Mouse (Mus musculus) kidney, postnatal 0 days (tissue): ENCODE data around the gene Cd9. TPM values are rescaled to one million over a fixed set of nuclear protein-coding genes. Genes with fewer than 3 reads are reported as not detected.
A peak's percentile ranks its signal among the peaks of the same experiment; 100 is the strongest.

Experiments used
- ATAC-seq: fragments of 200-750 bp; cut with Nextera tagmentation; replicated peaks from 2 replicates; pipeline ENCODE4 v1.8.0; 2017; ENCODE audit warnings: low read depth, moderate number of reproducible peaks, moderate TSS enrichment, moderate library complexity; ENCODE audit not compliant: low FRiP score
- DNase-seq: peaks from one replicate; pipeline ENCODE4 v3.0.0-alpha.2; 2016; ENCODE audit warnings: low spot score
- H3K27ac ChIP-seq: fragments of 300-500 bp; sonication (generic); 2 replicates; pipeline ENCODE4 v1.5.1; 2014; ENCODE audit warnings: mild to moderate bottlenecking
- H3K27me3 ChIP-seq: fragments of 300-500 bp; sonication (generic); 2 replicates; pipeline ENCODE4 v1.6.1; 2014; ENCODE audit warnings: low read length, mixed read lengths; ENCODE audit not compliant: insufficient read depth
- H3K36me3 ChIP-seq: fragments of 300-500 bp; sonication (generic); 2 replicates; pipeline ENCODE4 v1.6.1; 2014; ENCODE audit warnings: low read length, mixed read lengths; ENCODE audit not compliant: insufficient read depth
- H3K4me1 ChIP-seq: fragments of 300-500 bp; sonication (generic); replicated peaks from 2 replicates; pipeline ENCODE4 v1.6.1; 2014; ENCODE audit warnings: antibody characterized with exemption, low read length, mixed read lengths; ENCODE audit not compliant: insufficient read depth
- H3K4me2 ChIP-seq: fragments of 300-500 bp; sonication (generic); 2 replicates; pipeline ENCODE4 v1.6.1; 2014; ENCODE audit warnings: mild to moderate bottlenecking, low read length, moderate library complexity, mixed read lengths
- H3K4me3 ChIP-seq: fragments of 300-500 bp; sonication (generic); replicated peaks from 2 replicates; pipeline ENCODE4 v1.5.1; 2014; ENCODE audit warnings: low read depth, low read length
- H3K9ac ChIP-seq: fragments of 300-500 bp; sonication (generic); 2 replicates; pipeline ENCODE4 v1.6.1; 2014; ENCODE audit warnings: low read depth, low read length
- H3K9me3 ChIP-seq: fragments of 300-500 bp; sonication (generic); replicated peaks from 2 replicates; pipeline ENCODE4 v1.6.1; 2016; ENCODE audit warnings: low read length, inconsistent platforms, mixed read lengths
- CTCF ChIP-seq: IDR thresholded peaks from 2 replicates; pipeline ENCODE4 v1.5.1; 2016; ENCODE audit warnings: antibody characterized with exemption, low read depth, mild to moderate bottlenecking, moderate library complexity
- WGBS: fragments of 180-500 bp; shearing (Covaris S2); extraction: QIAGEN DNeasy Blood & Tissue Kit; methylation state at CpG from one replicate; pipeline ENCODE4 v1.1.7; 2014; 5-methylcytosine and 5-hydroxymethylcytosine counted together
- polyA plus RNA-seq: library from polyadenylated mRNA; unstranded; fragments of >200 nt; fragmentation: Nextera tagmentation; extraction: Ambion mirVana; gene quantifications from 2 replicates; pipeline ENCODE4 v1.2.1, GENCODE M21; 2015

The Cd9 gene
- 271 and 278 TPM in 2 replicates for polyA plus RNA-seq

GRCm38 (mm10) chr6:125494092-125494871 lies at the start of gene Cd9:
Gene Cd9, minus strand, starts transcription at chr6:125494791.
- H3K4me2 ChIP-seq: peak within 1 kb of the TSS; percentile 97
- H3K9me3 ChIP-seq: no peaks in the 10 kb centered on the region
- peak within 1 kb of the TSS; percentile 76 for H3K9ac ChIP-seq
- H3K36me3 ChIP-seq: no peaks in the 10 kb centered on the region
- H3K27ac ChIP-seq: peak within 1 kb of the TSS; percentile 87
- no peaks in the 10 kb centered on the region for H3K27me3 ChIP-seq
- TF ChIP-seq CTCF: no peak
- peak; percentile 78 for DNase-seq
- under 1% methylated on average over 60 of the region's 61 CpGs for WGBS
- peak; percentile 80 for ATAC-seq
- peaks cover 17% of the 10 kb centered on the region for H3K4me1 ChIP-seq
- H3K4me3 ChIP-seq: peak within 1 kb of the TSS; percentile 78

GRCm38 (mm10) chr6:125541296-125541695 lies 46.7 kb upstream of the Cd9 start:
- no peak overlapping the region for H3K27ac ChIP-seq
- no peaks in the 10 kb centered on the region for H3K27me3 ChIP-seq
- no peak overlapping the region for H3K4me2 ChIP-seq
- H3K9ac ChIP-seq: no peak overlapping the region
- no peak for TF ChIP-seq CTCF
- no peak overlapping the region for H3K4me3 ChIP-seq
- H3K4me1 ChIP-seq: no peaks in the 10 kb centered on the region
- 85% methylated on average over 6 of the region's 6 CpGs for WGBS
- no peaks in the 10 kb centered on the region for H3K9me3 ChIP-seq
- no peak for ATAC-seq
- no peaks in the 10 kb centered on the region for H3K36me3 ChIP-seq
- no peak for DNase-seq

- H3K27ac ChIP-seq: no peak overlapping the region
- no peak overlapping the region for H3K4me2 ChIP-seq
- no peaks in the 10 kb centered on the region for H3K27me3 ChIP-seq
- no peaks in the 10 kb centered on the region for H3K4me1 ChIP-seq
- no peak for ATAC-seq
- no peak for DNase-seq
- WGBS: 76% methylated on average over 6 of the region's 6 CpGs
- H3K36me3 ChIP-seq: no peaks in the 10 kb centered on the region
- no peak overlapping the region for H3K9ac ChIP-seq
- no peak for TF ChIP-seq CTCF
- H3K9me3 ChIP-seq: no peaks in the 10 kb centered on the region
- H3K4me3 ChIP-seq: no peak overlapping the region
These were observed 46.2 kb upstream of the Cd9 start for GRCm38 (mm10) chr6:125540826-125541225.

GRCm38 (mm10) chr6:125540199-125540598 lies 45.6 kb upstream of the Cd9 start:
- no peaks in the 10 kb centered on the region for H3K9me3 ChIP-seq
- H3K36me3 ChIP-seq: no peaks in the 10 kb centered on the region
- H3K4me3 ChIP-seq: no peak overlapping the region
- 85% methylated on average over 10 of the region's 10 CpGs for whole genome bisulfite sequencing
- no peak for TF ChIP-seq CTCF
- H3K4me1 ChIP-seq: no peaks in the 10 kb centered on the region
- DNase-seq (no peak), ATAC-seq (no peak)
- no peak overlapping the region for H3K9ac ChIP-seq
- no peak overlapping the region for H3K4me2 ChIP-seq
- H3K27ac ChIP-seq: no peak overlapping the region
- no peaks in the 10 kb centered on the region for H3K27me3 ChIP-seq

- WGBS: 41% methylated on average over 8 of the region's 8 CpGs
- ATAC-seq: no peak
- H3K4me2 ChIP-seq: no peak overlapping the region
- no peaks in the 10 kb centered on the region for H3K27me3 ChIP-seq
- H3K4me3 ChIP-seq: no peak overlapping the region
- no peak overlapping the region for H3K9ac ChIP-seq
- no peaks in the 10 kb centered on the region for H3K36me3 ChIP-seq
- DNase-seq: no peak
- H3K4me1 ChIP-seq: no peaks in the 10 kb centered on the region
- no peaks in the 10 kb centered on the region for H3K9me3 ChIP-seq
- H3K27ac ChIP-seq: no peak overlapping the region
- no peak for TF ChIP-seq CTCF
These were observed 44.8 kb upstream of the Cd9 start for GRCm38 (mm10) chr6:125539423-125539822.

GRCm38 (mm10) chr6:125538469-125538868 lies 43.9 kb upstream of the Cd9 start:
- H3K27me3 ChIP-seq: no peaks in the 10 kb centered on the region
- no peaks in the 10 kb centered on the region for H3K36me3 ChIP-seq
- no peak overlapping the region for H3K27ac ChIP-seq
- no peaks in the 10 kb centered on the region for H3K9me3 ChIP-seq
- H3K4me1 ChIP-seq: no peaks in the 10 kb centered on the region
- H3K4me3 ChIP-seq: no peak overlapping the region
- DNase-seq (no peak), ATAC-seq (no peak)
- WGBS: 70% methylated on average over 5 of the region's 5 CpGs
- TF ChIP-seq CTCF: no peak
- H3K9ac ChIP-seq: no peak overlapping the region
- no peak overlapping the region for H3K4me2 ChIP-seq
